Mouse (Mus musculus) embryonic facial prominence, embryonic 15.5 days (tissue): Measurements from ENCODE around the gene Cfap100. TPM values are rescaled to one million over a fixed set of nuclear protein-coding genes. Genes with fewer than 3 reads are reported as not detected.
A peak's percentile ranks its signal among the peaks of the same experiment; 100 is the strongest.

ENCODE experiments used
- ATAC-seq: fragments of 200-750 bp; cut with Nextera tagmentation; 2 replicates; pipeline ENCODE4 v1.8.0; 2017; ENCODE audit warnings: low read depth, moderate TSS enrichment; ENCODE audit not compliant: insufficient number of reproducible peaks, low FRiP score, low TSS enrichment
- H3K27ac ChIP-seq: fragments of 300-500 bp; sonication (generic); replicated peaks from 2 replicates; pipeline ENCODE4 v1.5.1; 2015; ENCODE audit warnings: mild to moderate bottlenecking, inconsistent platforms
- H3K27me3 ChIP-seq: fragments of 300-500 bp; sonication (generic); 2 replicates; pipeline ENCODE4 v1.6.1; 2015; ENCODE audit warnings: inconsistent platforms
- H3K36me3 ChIP-seq: fragments of 300-500 bp; sonication (generic); 2 replicates; pipeline ENCODE4 v1.6.1; 2015; ENCODE audit warnings: mild to moderate bottlenecking, inconsistent platforms
- H3K4me1 ChIP-seq: fragments of 300-500 bp; sonication (generic); 2 replicates; pipeline ENCODE4 v1.6.1; 2015; ENCODE audit warnings: inconsistent platforms
- H3K4me2 ChIP-seq: fragments of 300-500 bp; sonication (generic); replicated peaks from 2 replicates; pipeline ENCODE4 v1.6.1; 2015; ENCODE audit warnings: mild to moderate bottlenecking, inconsistent platforms
- H3K4me3 ChIP-seq: fragments of 300-500 bp; sonication (generic); replicated peaks from 2 replicates; pipeline ENCODE4 v1.5.1; 2015; ENCODE audit warnings: mild to moderate bottlenecking, inconsistent platforms
- H3K9ac ChIP-seq: fragments of 300-500 bp; sonication (generic); 2 replicates; pipeline ENCODE4 v1.6.1; 2015; ENCODE audit warnings: inconsistent platforms
- H3K9me3 ChIP-seq: fragments of 300-500 bp; sonication (generic); replicated peaks from 2 replicates; pipeline ENCODE4 v1.6.1; 2016; ENCODE audit warnings: inconsistent platforms
- WGBS: fragments of 180-500 bp; shearing (Covaris S2); methylation state at CpG from one replicate; pipeline ENCODE4 v1.1.7; 2015; 5-methylcytosine and 5-hydroxymethylcytosine counted together
- polyA plus RNA-seq: library from polyadenylated mRNA; unstranded; fragments of >200 nt; fragmentation: Nextera tagmentation; extraction: Ambion mirVana; gene quantifications from 2 replicates; pipeline ENCODE4 v1.2.1, GENCODE M21; 2015

Cfap100 gene
- polyA plus RNA-seq, 1 experiment from 2014 or later = 1.7 TPM

- no peak for ATAC-seq
- Histone ChIP-seq H3K27ac (no peak overlapping the region), H3K36me3 (no peaks in the 10 kb centered on the region), H3K9me3 (no peaks in the 10 kb centered on the region), H3K27me3 (no peaks in the 10 kb centered on the region), H3K4me1 (peaks cover 32% of the 10 kb centered on the region), H3K4me3 (no peak overlapping the region), H3K4me2 (no peak overlapping the region), H3K9ac (no peak overlapping the region)
- 80% methylated on average over 1 of the region's 1 CpGs for WGBS
Observed at GRCm38 (mm10) chr6:90468216-90468615, 39.6 kb upstream of the Cfap100 start.

GRCm38 (mm10) chr6:90466847-90467410 lies 38.3 kb upstream of the Cfap100 start:
- no peaks in the 10 kb centered on the region for H3K9me3 ChIP-seq
- WGBS = 87% methylated on average over 12 of the region's 12 CpGs
- H3K4me1 ChIP-seq = peaks cover 40% of the 10 kb centered on the region
- H3K27ac ChIP-seq = no peak overlapping the region
- no peaks in the 10 kb centered on the region for H3K36me3 ChIP-seq
- H3K4me3 ChIP-seq = no peak overlapping the region
- H3K9ac ChIP-seq = no peak overlapping the region
- no peak for ATAC-seq
- peaks cover 4% of the 10 kb centered on the region for H3K27me3 ChIP-seq
- no peak overlapping the region for H3K4me2 ChIP-seq

- H3K27me3 ChIP-seq = peaks cover 12% of the 10 kb centered on the region
- no peak overlapping the region for H3K27ac ChIP-seq
- WGBS = 74% methylated on average over 10 of the region's 10 CpGs
- no peaks in the 10 kb centered on the region for H3K36me3 ChIP-seq
- no peak overlapping the region for H3K9ac ChIP-seq
- H3K4me2 ChIP-seq = no peak overlapping the region
- no peaks in the 10 kb centered on the region for H3K9me3 ChIP-seq
- peaks cover 35% of the 10 kb centered on the region for H3K4me1 ChIP-seq
- no peak overlapping the region for H3K4me3 ChIP-seq
- no peak for ATAC-seq
Observed at GRCm38 (mm10) chr6:90466079-90466478, 37.5 kb upstream of the Cfap100 start.

- 91% methylated on average over 11 of the region's 11 CpGs for WGBS
- Histone ChIP-seq H3K27me3 (peaks cover 19% of the 10 kb centered on the region), H3K9me3 (no peaks in the 10 kb centered on the region), H3K27ac (no peak overlapping the region), H3K9ac (no peak overlapping the region), H3K4me1 (peaks cover 27% of the 10 kb centered on the region), H3K4me3 (no peak overlapping the region), H3K4me2 (no peak overlapping the region), H3K36me3 (no peaks in the 10 kb centered on the region)
- no peak for ATAC-seq
Observed at GRCm38 (mm10) chr6:90465028-90465640, 36.5 kb upstream of the Cfap100 start.

- peak overlapping the region; percentile 63 for H3K4me3 ChIP-seq
- ATAC-seq = 0 out of 2 replicates have a peak, but pooled peaks have one; percentile 2
- peaks cover 19% of the 10 kb centered on the region for H3K27me3 ChIP-seq
- peak overlapping the region; percentile 100 for H3K4me2 ChIP-seq
- no peaks in the 10 kb centered on the region for H3K36me3 ChIP-seq
- H3K9ac ChIP-seq = no peak overlapping the region
- no peaks in the 10 kb centered on the region for H3K9me3 ChIP-seq
- 38% methylated on average over 7 of the region's 7 CpGs for WGBS
- H3K4me1 ChIP-seq = peaks cover 27% of the 10 kb centered on the region
- no peak overlapping the region for H3K27ac ChIP-seq
Observed at GRCm38 (mm10) chr6:90463890-90464421, 35.4 kb upstream of the Cfap100 start.

GRCm38 (mm10) chr6:90463228-90463862 lies 34.7 kb upstream of the Cfap100 start:
- WGBS = under 1% methylated on average over 31 of the region's 31 CpGs
- peak overlapping the region; percentile 48; the same call in 1 of the 2 replicates for H3K9ac ChIP-seq
- H3K4me1 ChIP-seq = peaks cover 27% of the 10 kb centered on the region
- peak overlapping the region; percentile 100 for H3K4me2 ChIP-seq
- H3K9me3 ChIP-seq = no peaks in the 10 kb centered on the region
- no peaks in the 10 kb centered on the region for H3K36me3 ChIP-seq
- ATAC-seq = peak; percentile 74
- no peak overlapping the region for H3K27ac ChIP-seq
- H3K27me3 ChIP-seq = peaks cover 19% of the 10 kb centered on the region
- H3K4me3 ChIP-seq = peak overlapping the region; percentile 63

- Histone ChIP-seq H3K9ac (peak overlapping the region; percentile 48), H3K27ac (no peak overlapping the region), H3K4me2 (peak overlapping the region; percentile 100), H3K36me3 (no peaks in the 10 kb centered on the region), H3K4me3 (peak overlapping the region; percentile 63), H3K27me3 (peaks cover 19% of the 10 kb centered on the region), H3K9me3 (no peaks in the 10 kb centered on the region), H3K4me1 (peaks cover 27% of the 10 kb centered on the region)
- peak; percentile 25 for ATAC-seq
- WGBS = under 1% methylated on average over 38 of the region's 38 CpGs
Observed at GRCm38 (mm10) chr6:90462841-90463227, 34.2 kb upstream of the Cfap100 start.

- peak; percentile 75 for ATAC-seq
- H3K4me1 ChIP-seq = peaks cover 27% of the 10 kb centered on the region
- peaks cover 19% of the 10 kb centered on the region for H3K27me3 ChIP-seq
- no peaks in the 10 kb centered on the region for H3K9me3 ChIP-seq
- H3K36me3 ChIP-seq = no peaks in the 10 kb centered on the region
- H3K4me2 ChIP-seq = peak within 1 kb of the TSS; percentile 100
- under 1% methylated on average over 70 of the region's 70 CpGs for WGBS
- peak within 1 kb of the TSS; percentile 63 for H3K4me3 ChIP-seq
- H3K9ac ChIP-seq = peak within 1 kb of the TSS; percentile 48
- H3K27ac ChIP-seq = no peak within 1 kb of the TSS
Observed at GRCm38 (mm10) chr6:90462181-90462706, 33.6 kb upstream of the Cfap100 start, which contains the start of gene Klf15. Gene Klf15 (plus strand): TSS chr6:90462576.

- H3K27me3 ChIP-seq = peaks cover 19% of the 10 kb centered on the region
- ATAC-seq = no peak
- 25% methylated on average over 12 of the region's 12 CpGs for WGBS
- H3K4me1 ChIP-seq = peaks cover 27% of the 10 kb centered on the region
- no peaks in the 10 kb centered on the region for H3K36me3 ChIP-seq
- peak overlapping the region; percentile 100 for H3K4me2 ChIP-seq
- no peaks in the 10 kb centered on the region for H3K9me3 ChIP-seq
- H3K4me3 ChIP-seq = peak overlapping the region; percentile 63
- H3K27ac ChIP-seq = no peak overlapping the region
- no peak overlapping the region for H3K9ac ChIP-seq
Observed at GRCm38 (mm10) chr6:90461771-90462170, 33.2 kb upstream of the Cfap100 start.

- H3K9ac ChIP-seq = no peak overlapping the region
- peaks cover 19% of the 10 kb centered on the region for H3K27me3 ChIP-seq
- H3K9me3 ChIP-seq = no peaks in the 10 kb centered on the region
- no peak overlapping the region for H3K27ac ChIP-seq
- no peaks in the 10 kb centered on the region for H3K36me3 ChIP-seq
- H3K4me3 ChIP-seq = no peak overlapping the region
- ATAC-seq = no peak
- peaks cover 27% of the 10 kb centered on the region for H3K4me1 ChIP-seq
- 62% methylated on average over 2 of the region's 2 CpGs for WGBS
- H3K4me2 ChIP-seq = no peak overlapping the region
Observed at GRCm38 (mm10) chr6:90461181-90461580, 32.6 kb upstream of the Cfap100 start.

- no peak for ATAC-seq
- Histone ChIP-seq H3K9me3 (no peaks in the 10 kb centered on the region), H3K27me3 (peaks cover 19% of the 10 kb centered on the region), H3K4me1 (peaks cover 8% of the 10 kb centered on the region), H3K4me3 (no peak overlapping the region), H3K4me2 (no peak overlapping the region), H3K36me3 (no peaks in the 10 kb centered on the region), H3K27ac (no peak overlapping the region), H3K9ac (no peak overlapping the region)
- 60% methylated on average over 2 of the region's 2 CpGs for WGBS
Observed at GRCm38 (mm10) chr6:90457421-90457820, 28.8 kb upstream of the Cfap100 start.
